Mouse (Mus musculus) forebrain, postnatal 0 days (tissue): ENCODE data around the gene Btrc. TPM values are rescaled to one million over a fixed set of nuclear protein-coding genes. Genes with fewer than 3 reads are reported as not detected.
"Not testable (repeated sequence)": the region's sequence is repeated elsewhere in the genome, so short reads cannot be mapped to it uniquely, and the experiment has no call there.

Experiments
- ATAC-seq: fragments of 200-750 bp; cut with Nextera tagmentation; 2 replicates; pipeline ENCODE4 v1.8.0; 2017; ENCODE audit warnings: mild to moderate bottlenecking, moderate library complexity
- DNase-seq: peaks from one replicate; pipeline ENCODE4 v3.0.0-alpha.2; 2015
- H3K27ac ChIP-seq: fragments of 300-500 bp; sonication (generic); 2 replicates; pipeline ENCODE4 v1.5.1; 2014; ENCODE audit warnings: low read depth, mild to moderate bottlenecking, antibody characterized with exemption, low read length, moderate library complexity, mixed read lengths
- H3K27me3 ChIP-seq: fragments of 300-500 bp; sonication (generic); 2 replicates; pipeline ENCODE4 v1.6.1; 2014; ENCODE audit warnings: mild to moderate bottlenecking, low read length, mixed read lengths; ENCODE audit not compliant: insufficient read depth
- H3K36me3 ChIP-seq: fragments of 300-500 bp; sonication (generic); 2 replicates; pipeline ENCODE4 v1.6.1; 2014; ENCODE audit warnings: mild to moderate bottlenecking, moderate library complexity; ENCODE audit not compliant: insufficient read depth
- H3K4me1 ChIP-seq: fragments of 300-500 bp; sonication (generic); 2 replicates; pipeline ENCODE4 v1.6.1; 2014; ENCODE audit warnings: antibody characterized with exemption; ENCODE audit not compliant: insufficient read depth
- H3K4me2 ChIP-seq: fragments of 300-500 bp; sonication (generic); 2 replicates; pipeline ENCODE4 v1.6.1; 2014; ENCODE audit warnings: low read depth, mild to moderate bottlenecking, moderate library complexity
- H3K4me3 ChIP-seq: fragments of 300-500 bp; sonication (generic); 2 replicates; pipeline ENCODE4 v1.5.1; 2014; ENCODE audit warnings: low read depth, low read length, mixed read lengths
- H3K9ac ChIP-seq: fragments of 300-500 bp; sonication (generic); 2 replicates; pipeline ENCODE4 v1.6.1; 2014; ENCODE audit warnings: mild to moderate bottlenecking
- H3K9me3 ChIP-seq: fragments of 300-500 bp; sonication (generic); 2 replicates; pipeline ENCODE4 v1.6.1; 2016; ENCODE audit warnings: low read length
- CTCF ChIP-seq: sonication (generic); IDR thresholded peaks from 2 replicates; pipeline ENCODE4 v1.5.1; 2016; ENCODE audit warnings: antibody characterized with exemption, control low read depth, low read depth
- WGBS: fragments of 180-500 bp; shearing (Covaris S2); extraction: QIAGEN DNeasy Blood & Tissue Kit; methylation state at CpG from one replicate; pipeline ENCODE4 v1.1.7; 2014; 5-methylcytosine and 5-hydroxymethylcytosine counted together
- polyA plus RNA-seq: library from polyadenylated mRNA; unstranded; fragments of >200 nt; fragmentation: Nextera tagmentation; extraction: Ambion mirVana; gene quantifications from 2 replicates; pipeline ENCODE4 v1.2.1, GENCODE M21; 2015
- total RNA-seq: library from RNA; depleted of rRNA; stranded (reverse); fragments of >200 nt; gene quantifications from 2 replicates; pipeline ENCODE4 v1.2.3, GENCODE M21; 2014

Gene Btrc
- total and polyA plus RNA-seq, 2 experiments from 2014 or later, result 46.9 to 64.7 TPM

- H3K27me3 ChIP-seq, result no peaks in the 10 kb centered on the region
- peaks cover 4% of the 10 kb centered on the region; the same call in 1 of the 2 replicates for H3K36me3 ChIP-seq
- H3K4me1 ChIP-seq, result peaks cover 8% of the 10 kb centered on the region; the same call in 1 of the 2 replicates
- no peak overlapping the region for H3K27ac ChIP-seq
- H3K4me3 ChIP-seq, result no peak overlapping the region
- no peak overlapping the region for H3K9ac ChIP-seq
- H3K9me3 ChIP-seq, result no peaks in the 10 kb centered on the region
- no peak for TF ChIP-seq CTCF
- 81% methylated on average over 7 of the region's 7 CpGs for WGBS
- DNase-seq, result no peak
- no peak for ATAC-seq
- no peak overlapping the region for H3K4me2 ChIP-seq
Measured at GRCm38 (mm10) chr19:45366651-45367050, 3.1 kb downstream of the Btrc start.

- peaks cover 12% of the 10 kb centered on the region for H3K36me3 ChIP-seq
- not testable (repeated sequence) for H3K4me2 ChIP-seq, H3K4me3 ChIP-seq, DNase-seq, H3K9me3 ChIP-seq, ATAC-seq, H3K27ac ChIP-seq, H3K9ac ChIP-seq, H3K4me1 ChIP-seq, H3K27me3 ChIP-seq
- WGBS, result 97% methylated on average over 10 of the region's 10 CpGs
Measured at GRCm38 (mm10) chr19:45384815-45385214, 21.3 kb downstream of the Btrc start.

- 75% methylated on average over 6 of the region's 6 CpGs for WGBS
- H3K4me3 ChIP-seq, result no peak overlapping the region
- H3K36me3 ChIP-seq, result peaks cover 9% of the 10 kb centered on the region
- no peak for ATAC-seq
- no peak for DNase-seq
- H3K9me3 ChIP-seq, result no peaks in the 10 kb centered on the region
- H3K4me1 ChIP-seq, result no peaks in the 10 kb centered on the region
- no peak overlapping the region for H3K9ac ChIP-seq
- H3K27me3 ChIP-seq, result no peaks in the 10 kb centered on the region
- no peak overlapping the region for H3K27ac ChIP-seq
- H3K4me2 ChIP-seq, result no peak overlapping the region
- no peak for TF ChIP-seq CTCF
Measured at GRCm38 (mm10) chr19:45388551-45388950, 25.0 kb downstream of the Btrc start.

GRCm38 (mm10) chr19:45394078-45394477 lies 30.5 kb downstream of the Btrc start:
- Histone ChIP-seq H3K9me3 (no peaks in the 10 kb centered on the region), H3K4me1 (no peaks in the 10 kb centered on the region), H3K4me2 (no peak overlapping the region), H3K27me3 (no peaks in the 10 kb centered on the region), H3K36me3 (no peaks in the 10 kb centered on the region), H3K4me3 (no peak overlapping the region), H3K9ac (no peak overlapping the region), H3K27ac (no peak overlapping the region)
- 81% methylated on average over 7 of the region's 7 CpGs for WGBS
- TF ChIP-seq CTCF, result no peak
- DNase-seq (no peak), ATAC-seq (no peak)

GRCm38 (mm10) chr19:45411000-45411399 lies 47.5 kb downstream of the Btrc start:
- ATAC-seq (no peak), DNase-seq (no peak)

GRCm38 (mm10) chr19:45412694-45413093 lies 49.2 kb downstream of the Btrc start:
- Histone ChIP-seq H3K4me3 (no peak overlapping the region), H3K4me2 (no peak overlapping the region), H3K9ac (no peak overlapping the region), H3K4me1 (no peaks in the 10 kb centered on the region), H3K27me3 (no peaks in the 10 kb centered on the region), H3K27ac (no peak overlapping the region), H3K9me3 (no peaks in the 10 kb centered on the region), H3K36me3 (no peaks in the 10 kb centered on the region)
- no peak for TF ChIP-seq CTCF
- ATAC-seq (no peak), DNase-seq (no peak)
- 82% methylated on average over 3 of the region's 3 CpGs for WGBS

More at GRCm38 (mm10) chr19:45411000-45411399, 47.5 kb downstream of the Btrc start:
- Histone ChIP-seq H3K27ac (no peak overlapping the region), H3K27me3 (no peaks in the 10 kb centered on the region), H3K9ac (no peak overlapping the region), H3K36me3 (no peaks in the 10 kb centered on the region), H3K4me3 (no peak overlapping the region), H3K4me2 (no peak overlapping the region), H3K9me3 (no peaks in the 10 kb centered on the region), H3K4me1 (no peaks in the 10 kb centered on the region)
- 78% methylated on average over 2 of the region's 2 CpGs for WGBS
- TF ChIP-seq CTCF, result no peak

- no peaks in the 10 kb centered on the region for H3K4me1 ChIP-seq
- no peak overlapping the region for H3K27ac ChIP-seq
- H3K4me2 ChIP-seq, result no peak overlapping the region
- ATAC-seq (no peak), DNase-seq (no peak)
- no peak overlapping the region for H3K9ac ChIP-seq
- no peak for TF ChIP-seq CTCF
- no peaks in the 10 kb centered on the region for H3K36me3 ChIP-seq
- no peaks in the 10 kb centered on the region for H3K27me3 ChIP-seq
- H3K4me3 ChIP-seq, result no peak overlapping the region
- H3K9me3 ChIP-seq, result no peaks in the 10 kb centered on the region
- WGBS, result 83% methylated on average over 3 of the region's 3 CpGs
Measured at GRCm38 (mm10) chr19:45413966-45414365, 50.4 kb downstream of the Btrc start.

- DNase-seq (no peak), ATAC-seq (no peak)
- Histone ChIP-seq H3K9me3 (no peaks in the 10 kb centered on the region), H3K36me3 (no peaks in the 10 kb centered on the region), H3K27ac (no peak overlapping the region), H3K4me2 (no peak overlapping the region), H3K4me3 (no peak overlapping the region), H3K4me1 (no peaks in the 10 kb centered on the region), H3K27me3 (no peaks in the 10 kb centered on the region), H3K9ac (no peak overlapping the region)
- TF ChIP-seq CTCF, result no peak
Measured at GRCm38 (mm10) chr19:45417601-45418000, 54.1 kb downstream of the Btrc start.
